21 mouse cellular contexts compared by ENCODE assay signal in the genomic region with DNA sequence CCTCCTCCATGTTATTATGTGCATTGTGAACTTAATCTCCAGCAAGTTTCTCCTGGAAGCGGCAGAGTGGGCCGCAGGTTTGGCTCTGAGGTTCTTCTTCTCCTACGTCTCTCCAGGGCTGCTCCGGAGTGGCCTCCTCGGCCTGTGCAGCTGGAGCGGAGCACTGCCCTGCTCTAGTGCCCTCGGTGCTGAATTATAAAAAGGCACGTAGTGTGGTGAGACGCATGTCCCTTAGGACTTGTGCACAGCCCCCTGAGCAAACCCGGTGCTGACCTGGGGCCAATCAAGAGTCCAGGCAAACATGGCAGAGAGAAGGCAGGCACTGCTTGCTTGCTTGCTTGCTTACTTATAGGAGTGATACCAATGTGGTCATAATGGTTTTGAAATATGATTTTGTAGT.
DNase-seq lines count a peak whose midpoint lies in the region; ATAC-seq and TF ChIP-seq lines count a peak whose summit lies in the region.
"Had no signal": no experiment of that assay in that cellular context is flagged by ENCODE, and none has a peak within 500 bp of the region (broad histone marks: within the 10 kb centered on the region; RNA-seq: fewer than 3 reads in every experiment).

No protein-coding gene starts in this region.

- peak; percentile 29 for DNase-seq in gastrocnemius, adult 2 months
- no peak for DNase-seq in gastrocnemius, postnatal 10 days
- peak; percentile 19 for DNase-seq in heart, adult 11 months
- DNase-seq in heart, postnatal 36 days, result no peak
- DNase-seq in heart, embryonic 10.5 days (ENCODE audit: low spot score), result peak; percentile 59
- DNase-seq in heart, postnatal 14 days, result no peak
- DNase-seq in midbrain, embryonic 11.5 days (ENCODE audit: low spot score, missing footprints), result peak; percentile 79
- DNase-seq: adrenal gland, adult 2 months; adrenal gland, adult 8-10 months; adrenal gland, postnatal 10 days; adrenal gland, postnatal 14 days; adrenal gland, postnatal 25 days; adrenal gland, postnatal 36 days; B cell, adult 2 months; cerebellum, adult 11 months; cerebellum, adult 11-12 months had no signal

- ATAC-seq in midbrain, embryonic 11.5 days (ENCODE audit: low FRiP score), result no peak
- ATAC-seq in midbrain, embryonic 16.5 days, result no peak
- ATAC-seq: activated CD4-positive, CD25-positive, alpha-beta regulatory T cell, adult 4 months; CD4-positive, CD25-positive, alpha-beta regulatory T cell, adult 4 months; Patski had no signal

- H3K27ac ChIP-seq in gastrocnemius, adult 2 months, result peak overlapping the region; percentile 87
- no peak overlapping the region for H3K27ac ChIP-seq in heart, embryonic 10.5 days
- no peak overlapping the region for H3K27ac ChIP-seq in midbrain, embryonic 11.5 days (ENCODE audit: low read depth, low read length)
- no peak overlapping the region for H3K27ac ChIP-seq in midbrain, embryonic 16.5 days (ENCODE audit: low read length)

- H3K4me1 ChIP-seq in heart, embryonic 10.5 days, result peaks cover under 1% of the 10 kb centered on the region; the same call in 1 of the 2 replicates
- no peaks in the 10 kb centered on the region for H3K4me1 ChIP-seq in midbrain, embryonic 11.5 days (ENCODE audit: control insufficient read depth, insufficient read depth, low read length)
- no peaks in the 10 kb centered on the region for H3K4me1 ChIP-seq in midbrain, embryonic 16.5 days (ENCODE audit: control insufficient read depth, insufficient read depth, low read length)

- WGBS in heart, embryonic 10.5 days, result 91% methylated on average over 10 of the region's 10 CpGs
- WGBS in midbrain, embryonic 11.5 days, result 95% methylated on average over 10 of the region's 10 CpGs
- 90% methylated on average over 10 of the region's 10 CpGs for WGBS in midbrain, embryonic 16.5 days

- H3K9ac ChIP-seq in midbrain, embryonic 11.5 days (ENCODE audit: low read length), result no peak overlapping the region
- no peak overlapping the region for H3K9ac ChIP-seq in midbrain, embryonic 16.5 days (ENCODE audit: low read depth, low read length)

- H3K9me3 ChIP-seq in heart, embryonic 10.5 days, result no peaks in the 10 kb centered on the region
- H3K9me3 ChIP-seq in midbrain, embryonic 11.5 days (ENCODE audit: control insufficient read depth, low read length), result no peaks in the 10 kb centered on the region
- no peaks in the 10 kb centered on the region for H3K9me3 ChIP-seq in midbrain, embryonic 16.5 days (replicated peaks; ENCODE audit: control insufficient read depth, low read length, poor library complexity, severe bottlenecking)

- intact Hi-C loops in gastrocnemius, adult 2 months (cut with DNase I), result no loop called here
- intact Hi-C loops in heart, postnatal 36 days (cut with DNase I), result no loop called here
- intact Hi-C loops in heart, postnatal 14 days (cut with DNase I), result no loop called here

- H3K36me3 ChIP-seq in heart, embryonic 10.5 days, result peaks cover 20% of the 10 kb centered on the region; the same call in 1 of the 2 replicates
- 0 out of 2 replicates have a peak, but pooled peaks cover 3% of the 10 kb centered on the region for H3K36me3 ChIP-seq in midbrain, embryonic 11.5 days (ENCODE audit: control insufficient read depth, insufficient read depth, low read length)
- peaks cover 5% of the 10 kb centered on the region; the same call in 1 of the 2 replicates for H3K36me3 ChIP-seq in midbrain, embryonic 16.5 days (ENCODE audit: control insufficient read depth, insufficient read depth, low read length)

- H3K4me3 ChIP-seq in gastrocnemius, adult 2 months, result no peak overlapping the region
- no peak overlapping the region for H3K4me3 ChIP-seq in heart, embryonic 10.5 days
- H3K4me3 ChIP-seq in midbrain, embryonic 11.5 days (ENCODE audit: low read depth, low read length), result no peak overlapping the region
- H3K4me3 ChIP-seq in midbrain, embryonic 16.5 days (ENCODE audit: low read depth, low read length), result no peak overlapping the region

- no peaks in the 10 kb centered on the region for H3K27me3 ChIP-seq in heart, embryonic 10.5 days (ENCODE audit: insufficient read depth, poor library complexity, severe bottlenecking)
- H3K27me3 ChIP-seq in midbrain, embryonic 11.5 days (ENCODE audit: control insufficient read depth, insufficient read depth, low read length), result no peaks in the 10 kb centered on the region
- H3K27me3 ChIP-seq in midbrain, embryonic 16.5 days (ENCODE audit: control insufficient read depth, insufficient read depth, low read depth, low read length), result no peaks in the 10 kb centered on the region
- H3K27me3 ChIP-seq: CH12.LX, Patski had no signal

- TF ChIP-seq CTCF in gastrocnemius, adult 2 months (IDR thresholded peaks at IDR 0.05), result no peak

- no peak overlapping the region for H3K4me2 ChIP-seq in midbrain, embryonic 11.5 days
- H3K4me2 ChIP-seq in midbrain, embryonic 16.5 days (ENCODE audit: low read length), result no peak overlapping the region

Comparison
In these comparisons a context has a peak if more than half of its experiments do, and no peak if none do; other contexts are left out.
1. DNase-seq: peak in gastrocnemius, adult 2 months (single experiment), heart, adult 11 months (single experiment), heart, embryonic 10.5 days (single experiment) and midbrain, embryonic 11.5 days (single experiment); none in gastrocnemius, postnatal 10 days (single experiment), heart, postnatal 36 days (0 of 2) and heart, postnatal 14 days (0 of 2).